Mouse (Mus musculus): ENCODE measurements around the gene Nadk. TPM values are rescaled to one million over a fixed set of nuclear protein-coding genes. Genes with fewer than 3 reads are reported as not detected.

Nadk gene
- polyA plus RNA-seq, 1 experiment from 2014 or later, result 94.6 TPM

DNA sequence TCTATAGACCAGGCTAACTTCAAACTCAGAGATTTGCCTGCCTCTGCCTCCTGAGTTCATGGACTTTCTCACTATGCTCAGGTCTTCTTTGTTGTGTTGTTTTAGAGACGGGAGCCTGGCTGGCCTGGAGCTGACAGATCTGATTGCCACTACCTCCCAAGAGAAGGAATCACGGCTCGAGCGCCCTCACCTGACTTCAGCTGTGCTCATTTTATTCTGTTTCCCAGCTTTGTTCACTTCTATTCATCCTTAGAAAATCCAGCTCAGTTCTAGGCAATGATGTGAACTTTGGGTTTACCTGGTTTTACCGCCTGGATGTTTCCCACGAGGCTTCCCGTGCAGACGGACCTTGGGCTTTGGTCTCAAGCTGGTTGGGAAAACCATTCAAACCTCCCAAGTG lies 13.3 kb downstream of the Nadk start:
- Histone ChIP-seq H3K27ac (ENCODE audit: low read depth, low read length) (no peak overlapping the region), H3K4me1 (replicated peaks; ENCODE audit: control insufficient read depth, insufficient read depth, low read length) (no peaks in the 10 kb centered on the region), H3K9me3 (ENCODE audit: control insufficient read depth, low read length) (no peaks in the 10 kb centered on the region), H3K36me3 (ENCODE audit: control insufficient read depth, insufficient read depth, low read length) (no peaks in the 10 kb centered on the region), H3K4me3 (ENCODE audit: low read depth, low read length) (no peak overlapping the region), H3K9ac (ENCODE audit: low read depth, low read length) (no peak overlapping the region), H3K4me2 (replicated peaks; ENCODE audit: low read depth, low read length) (no peak overlapping the region), H3K27me3 (ENCODE audit: control insufficient read depth, insufficient read depth, low read length) (no peaks in the 10 kb centered on the region)
- no peak for ATAC-seq (ENCODE audit: low FRiP score)
- no peak for DNase-seq (ENCODE audit: low spot score)
- WGBS, result 89% methylated on average over 8 of the region's 8 CpGs

DNA sequence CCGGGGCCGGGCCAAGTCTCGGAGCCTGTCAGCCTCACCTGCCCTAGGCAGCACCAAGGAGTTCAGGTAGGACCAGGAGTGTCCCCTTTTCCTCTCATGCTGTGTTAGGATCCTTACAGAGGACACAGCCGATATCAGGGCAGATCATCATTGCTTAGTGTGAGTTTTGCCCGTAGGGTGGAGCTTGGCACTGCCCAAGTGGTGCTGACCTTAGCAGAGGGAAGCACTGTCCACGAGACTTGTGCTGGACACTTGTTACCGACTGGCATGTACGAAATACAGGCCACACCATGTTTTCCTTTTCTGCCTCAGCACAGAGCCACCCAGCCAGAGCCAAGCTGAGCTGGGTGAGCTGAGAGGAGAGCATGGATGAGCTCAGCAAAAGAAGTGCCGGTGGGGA lies 15.0 kb downstream of the Nadk start:
- ATAC-seq (ENCODE audit: low FRiP score) (no peak), DNase-seq (ENCODE audit: low spot score) (no peak)
- Histone ChIP-seq H3K36me3 (ENCODE audit: control insufficient read depth, insufficient read depth, low read length) (0 out of 2 replicates have a peak, but pooled peaks cover under 1% of the 10 kb centered on the region), H3K4me3 (ENCODE audit: low read depth, low read length) (no peak overlapping the region), H3K4me2 (replicated peaks; ENCODE audit: low read depth, low read length) (no peak overlapping the region), H3K4me1 (replicated peaks; ENCODE audit: control insufficient read depth, insufficient read depth, low read length) (no peaks in the 10 kb centered on the region), H3K9me3 (ENCODE audit: control insufficient read depth, low read length) (no peaks in the 10 kb centered on the region), H3K9ac (ENCODE audit: low read depth, low read length) (no peak overlapping the region), H3K27me3 (ENCODE audit: control insufficient read depth, insufficient read depth, low read length) (no peaks in the 10 kb centered on the region), H3K27ac (ENCODE audit: low read depth, low read length) (no peak overlapping the region)
- WGBS, result 95% methylated on average over 9 of the region's 9 CpGs

DNA sequence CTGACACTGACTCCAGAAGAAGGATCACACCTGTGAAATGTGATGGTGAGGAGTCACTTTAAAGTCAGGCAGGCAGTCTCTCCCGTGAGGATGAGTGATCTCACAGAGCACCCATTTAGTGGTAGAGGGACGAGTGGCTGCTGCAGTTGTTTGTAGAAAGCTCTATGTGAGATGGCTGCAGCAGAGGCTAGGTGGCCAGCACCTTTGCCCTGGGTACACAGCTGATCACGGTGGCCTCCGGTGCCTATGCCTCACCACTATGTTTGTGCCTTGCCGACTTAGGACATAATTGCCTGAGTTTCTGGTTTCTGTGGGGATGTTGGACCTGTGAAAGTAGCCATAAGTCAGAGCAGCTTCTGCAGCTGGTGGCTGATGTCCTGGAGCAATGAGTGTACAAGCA lies 15.6 kb downstream of the Nadk start:
- Histone ChIP-seq H3K9ac (ENCODE audit: low read depth, low read length) (no peak overlapping the region), H3K27ac (ENCODE audit: low read depth, low read length) (no peak overlapping the region), H3K27me3 (ENCODE audit: control insufficient read depth, insufficient read depth, low read length) (no peaks in the 10 kb centered on the region), H3K36me3 (ENCODE audit: control insufficient read depth, insufficient read depth, low read length) (0 out of 2 replicates have a peak, but pooled peaks cover 3% of the 10 kb centered on the region), H3K4me1 (replicated peaks; ENCODE audit: control insufficient read depth, insufficient read depth, low read length) (no peaks in the 10 kb centered on the region), H3K4me2 (replicated peaks; ENCODE audit: low read depth, low read length) (no peak overlapping the region), H3K4me3 (ENCODE audit: low read depth, low read length) (no peak overlapping the region), H3K9me3 (ENCODE audit: control insufficient read depth, low read length) (no peaks in the 10 kb centered on the region)
- no peak for DNase-seq (ENCODE audit: low spot score)
- WGBS, result 88% methylated on average over 5 of the region's 5 CpGs
- no peak for ATAC-seq (ENCODE audit: low FRiP score)

DNA sequence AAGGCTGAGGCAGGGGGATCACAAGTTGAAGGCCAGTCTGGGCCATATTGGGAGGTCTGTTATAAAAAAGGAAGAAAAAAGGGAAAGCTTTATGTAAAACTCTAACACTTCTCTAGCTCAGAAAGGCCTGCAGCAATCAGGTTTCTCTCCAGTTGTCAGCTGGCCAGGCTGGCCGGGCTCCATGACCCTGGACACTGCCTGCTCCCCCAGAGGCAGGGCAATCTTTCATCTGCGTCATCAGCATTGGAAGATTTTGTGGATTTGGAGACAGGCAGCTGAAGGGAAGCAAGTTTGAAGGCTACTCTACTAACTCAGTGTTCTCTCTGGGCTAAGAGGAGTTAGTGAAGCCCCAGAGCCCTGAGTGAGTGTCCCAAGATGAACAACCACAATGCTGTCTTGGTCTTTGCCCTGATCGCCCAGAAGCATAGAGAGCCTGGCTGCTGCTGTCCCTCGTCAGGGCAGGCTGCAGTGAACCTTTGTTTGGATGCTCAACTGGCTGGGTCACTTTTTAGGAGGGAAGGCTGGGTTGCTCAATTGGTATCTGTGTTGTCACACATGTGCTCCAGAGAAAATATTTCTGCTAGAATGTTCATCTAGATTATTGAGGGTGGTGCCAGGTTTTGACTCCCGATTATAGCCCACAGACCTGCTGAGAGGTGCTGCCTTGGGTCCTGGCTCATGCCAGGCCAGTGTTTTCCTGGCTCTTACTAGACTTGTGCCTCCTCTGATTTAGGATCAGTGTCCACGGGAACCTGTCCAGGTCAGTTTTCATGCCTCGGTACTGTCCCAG lies 16.4 kb downstream of the Nadk start:
- WGBS, result 90% methylated on average over 7 of the region's 7 CpGs

DNA sequence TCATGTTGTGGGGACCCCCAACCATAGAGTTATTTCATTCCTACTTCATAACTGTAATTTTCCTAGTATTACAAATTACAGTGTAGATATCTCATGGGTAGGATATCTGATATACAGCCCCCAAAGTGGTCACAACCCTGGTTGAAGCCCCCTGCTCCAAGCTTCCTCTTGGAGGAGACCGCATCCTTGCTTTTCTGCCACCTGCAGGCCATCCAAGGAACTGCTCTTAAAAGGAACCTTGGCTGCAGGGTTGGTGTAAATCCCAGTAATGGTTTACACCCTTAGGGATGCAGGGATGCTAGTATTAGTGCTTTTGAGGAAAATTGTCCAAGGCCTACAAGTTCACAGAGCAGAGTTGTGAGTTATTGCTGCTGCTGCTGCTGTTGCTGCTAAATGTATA lies 18.2 kb downstream of the Nadk start:
- Histone ChIP-seq H3K27ac (ENCODE audit: low read depth, low read length) (no peak overlapping the region), H3K9ac (ENCODE audit: low read depth, low read length) (no peak overlapping the region), H3K4me1 (replicated peaks; ENCODE audit: control insufficient read depth, insufficient read depth, low read length) (no peaks in the 10 kb centered on the region), H3K4me3 (ENCODE audit: low read depth, low read length) (no peak overlapping the region), H3K36me3 (ENCODE audit: control insufficient read depth, insufficient read depth, low read length) (0 out of 2 replicates have a peak, but pooled peaks cover 3% of the 10 kb centered on the region), H3K27me3 (ENCODE audit: control insufficient read depth, insufficient read depth, low read length) (no peaks in the 10 kb centered on the region), H3K9me3 (ENCODE audit: control insufficient read depth, low read length) (no peaks in the 10 kb centered on the region), H3K4me2 (replicated peaks; ENCODE audit: low read depth, low read length) (no peak overlapping the region)
- DNase-seq (ENCODE audit: low spot score) (peak; percentile 79), ATAC-seq (ENCODE audit: low FRiP score) (no peak)
- 33% methylated on average over 1 of the region's 1 CpGs for WGBS

More for the DNA sequence above, 16.4 kb downstream of the Nadk start:
- H3K9ac ChIP-seq (ENCODE audit: low read depth, low read length), result no peak overlapping the region
- ATAC-seq (ENCODE audit: low FRiP score) (no peak), DNase-seq (ENCODE audit: low spot score) (no peak)
- no peak overlapping the region for H3K4me3 ChIP-seq (ENCODE audit: low read depth, low read length)
- 0 out of 2 replicates have a peak, but pooled peaks cover 3% of the 10 kb centered on the region for H3K36me3 ChIP-seq (ENCODE audit: control insufficient read depth, insufficient read depth, low read length)
- H3K9me3 ChIP-seq (ENCODE audit: control insufficient read depth, low read length), result no peaks in the 10 kb centered on the region
- no peaks in the 10 kb centered on the region for H3K27me3 ChIP-seq (ENCODE audit: control insufficient read depth, insufficient read depth, low read length)
- H3K27ac ChIP-seq (ENCODE audit: low read depth, low read length), result no peak overlapping the region
- no peak overlapping the region for H3K4me2 ChIP-seq (replicated peaks; ENCODE audit: low read depth, low read length)
- no peaks in the 10 kb centered on the region for H3K4me1 ChIP-seq (replicated peaks; ENCODE audit: control insufficient read depth, insufficient read depth, low read length)

DNA sequence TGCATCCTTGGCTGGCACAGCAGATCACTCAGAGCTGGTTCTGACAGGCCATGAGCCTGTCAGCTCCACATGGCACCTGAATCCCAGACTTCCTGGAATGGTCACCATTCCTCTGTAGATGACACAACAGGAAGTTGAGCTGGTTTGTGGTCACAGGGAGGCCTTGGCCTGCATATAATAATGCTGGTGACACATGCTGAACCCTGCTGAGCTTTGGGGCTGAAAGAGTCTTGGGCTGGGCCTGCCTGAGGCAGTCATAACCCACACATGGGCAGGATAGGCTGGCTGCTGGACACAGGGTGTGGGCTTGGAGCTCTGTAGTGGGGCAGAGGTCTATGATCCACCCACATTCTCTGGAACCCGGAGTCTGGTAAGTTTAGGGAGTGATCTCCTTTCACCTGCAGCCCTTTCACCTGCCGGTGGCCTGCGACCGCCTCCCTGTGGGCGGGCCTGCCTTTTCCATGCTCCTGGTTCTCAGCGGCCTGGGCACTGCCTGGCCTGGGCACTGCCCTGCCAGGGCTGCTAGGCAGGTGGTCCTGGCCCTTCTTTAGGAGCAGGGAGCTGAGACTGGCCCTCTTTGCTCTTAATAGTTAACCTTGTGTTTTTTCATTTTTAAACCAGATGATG lies 20.2 kb downstream of the Nadk start:
- no peak overlapping the region for H3K4me3 ChIP-seq (ENCODE audit: low read depth, low read length)
- 90% methylated on average over 6 of the region's 6 CpGs for WGBS
- no peaks in the 10 kb centered on the region for H3K9me3 ChIP-seq (ENCODE audit: control insufficient read depth, low read length)
- DNase-seq (ENCODE audit: low spot score) (no peak), ATAC-seq (ENCODE audit: low FRiP score) (no peak)
- H3K36me3 ChIP-seq (ENCODE audit: control insufficient read depth, insufficient read depth, low read length), result 0 out of 2 replicates have a peak, but pooled peaks cover 3% of the 10 kb centered on the region
- H3K27ac ChIP-seq (ENCODE audit: low read depth, low read length), result no peak overlapping the region
- H3K27me3 ChIP-seq (ENCODE audit: control insufficient read depth, insufficient read depth, low read length), result no peaks in the 10 kb centered on the region
- no peaks in the 10 kb centered on the region for H3K4me1 ChIP-seq (replicated peaks; ENCODE audit: control insufficient read depth, insufficient read depth, low read length)
- H3K9ac ChIP-seq (ENCODE audit: low read depth, low read length), result no peak overlapping the region
- H3K4me2 ChIP-seq (replicated peaks; ENCODE audit: low read depth, low read length), result no peak overlapping the region

DNA sequence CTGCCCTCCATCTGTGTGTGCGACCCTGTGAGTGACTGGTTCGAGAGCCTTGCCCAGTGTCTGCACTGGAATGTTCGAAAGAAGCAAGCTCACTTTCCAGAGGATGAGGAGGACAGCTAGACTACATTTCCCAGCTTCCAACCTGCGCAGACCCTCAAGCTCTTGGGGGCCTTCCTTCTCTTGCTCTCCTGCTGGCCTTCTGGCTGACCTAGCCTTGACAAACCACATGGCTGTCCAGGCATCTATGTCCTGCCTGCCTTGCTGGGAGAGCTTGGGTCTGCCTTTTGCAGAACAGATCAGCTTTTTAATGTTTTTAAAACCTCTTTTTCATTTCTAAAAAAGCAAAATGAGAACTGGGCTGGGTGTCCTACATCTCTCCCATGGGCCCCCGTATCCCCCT lies 27.2 kb downstream of the Nadk start:
- Histone ChIP-seq H3K36me3 (ENCODE audit: control insufficient read depth, insufficient read depth, low read length) (no peaks in the 10 kb centered on the region; the same call in 1 of the 2 replicates), H3K4me2 (replicated peaks; ENCODE audit: low read depth, low read length) (no peak overlapping the region), H3K9me3 (ENCODE audit: control insufficient read depth, low read length) (no peaks in the 10 kb centered on the region), H3K9ac (ENCODE audit: low read depth, low read length) (no peak overlapping the region), H3K27me3 (ENCODE audit: control insufficient read depth, insufficient read depth, low read length) (no peaks in the 10 kb centered on the region), H3K4me3 (ENCODE audit: low read depth, low read length) (no peak overlapping the region), H3K27ac (ENCODE audit: low read depth, low read length) (no peak overlapping the region), H3K4me1 (replicated peaks; ENCODE audit: control insufficient read depth, insufficient read depth, low read length) (no peaks in the 10 kb centered on the region)
- 97% methylated on average over 5 of the region's 5 CpGs for WGBS
- ATAC-seq (ENCODE audit: low FRiP score), result no peak
- DNase-seq (ENCODE audit: low spot score), result no peak

DNA sequence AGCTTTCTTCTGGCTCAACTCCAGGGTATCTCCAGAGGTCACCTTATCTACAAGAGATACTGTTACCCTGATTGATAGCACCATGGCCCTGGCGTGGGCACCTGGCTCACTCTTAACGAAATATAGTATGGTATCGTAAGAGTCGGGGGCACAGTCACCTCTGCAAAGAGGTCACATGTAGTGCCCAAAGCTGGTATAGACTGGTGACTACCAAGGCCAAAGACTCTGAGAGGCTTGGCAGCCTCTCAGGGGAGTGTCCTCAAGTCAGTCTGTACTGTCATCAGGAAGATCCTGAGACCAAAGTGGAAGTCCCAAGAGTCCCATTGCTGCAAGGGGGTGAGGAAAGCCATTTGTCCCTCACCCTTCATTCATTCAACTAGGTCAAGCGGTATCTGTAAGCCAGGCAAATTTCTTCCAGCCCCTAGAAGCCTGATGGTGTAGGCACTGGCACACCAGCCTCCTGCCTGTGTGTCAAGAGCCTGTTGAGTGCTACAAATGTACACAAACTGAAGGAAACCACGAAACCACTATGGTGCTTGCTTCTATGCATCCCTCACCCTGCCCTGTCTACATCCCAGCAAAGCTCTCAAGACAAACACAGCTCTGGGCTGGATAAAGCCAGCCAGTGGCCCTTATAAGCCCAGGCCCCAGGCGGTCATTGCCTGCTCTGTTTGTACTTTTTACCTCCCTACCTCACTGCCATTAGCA lies 29.0 kb downstream of the Nadk start:
- Histone ChIP-seq H3K36me3 (ENCODE audit: control insufficient read depth, insufficient read depth, low read length) (no peaks in the 10 kb centered on the region; the same call in 1 of the 2 replicates), H3K9me3 (ENCODE audit: control insufficient read depth, low read length) (no peaks in the 10 kb centered on the region), H3K4me1 (replicated peaks; ENCODE audit: control insufficient read depth, insufficient read depth, low read length) (no peaks in the 10 kb centered on the region), H3K27ac (ENCODE audit: low read depth, low read length) (no peak overlapping the region), H3K4me3 (ENCODE audit: low read depth, low read length) (no peak overlapping the region), H3K27me3 (ENCODE audit: control insufficient read depth, insufficient read depth, low read length) (no peaks in the 10 kb centered on the region), H3K9ac (ENCODE audit: low read depth, low read length) (no peak overlapping the region), H3K4me2 (replicated peaks; ENCODE audit: low read depth, low read length) (no peak overlapping the region)
- no peak for DNase-seq (ENCODE audit: low spot score)
- no peak for ATAC-seq (ENCODE audit: low FRiP score)
- WGBS, result 83% methylated on average over 7 of the region's 7 CpGs
